Mouse (Mus musculus): ENCODE data around the gene Hoxd3. TPM values are rescaled to one million over a fixed set of nuclear protein-coding genes. Genes with fewer than 3 reads are reported as not detected.

The Hoxd3 gene
- total and polyA plus RNA-seq, 3 experiments, result not detected

- Histone ChIP-seq H3K9me3 (replicated peaks; ENCODE audit: insufficient read depth, low read length) (no peaks in the 10 kb centered on the region), H3K36me3 (ENCODE audit: control insufficient read depth in 1 of 2, insufficient read depth in 2 of 2, low read length in 2 of 2) (no peaks in the 10 kb centered on the region), H3K79me2 (ENCODE audit: control insufficient read depth, insufficient read depth, low read length, poor library complexity) (no peaks in the 10 kb centered on the region), H3K4me1 (ENCODE audit: control insufficient read depth in 1 of 2, insufficient read depth in 2 of 2, low read length in 2 of 2) (no peaks in the 10 kb centered on the region), H3K27me3 (ENCODE audit: control insufficient read depth in 1 of 2, insufficient read depth in 2 of 2, low read length in 2 of 2) (peaks cover 2 to 5% of the 10 kb centered on the region in 2 experiments), H3K27ac (ENCODE audit: control insufficient read depth, low read depth, low read length) (no peak overlapping the region), H3K9ac (ENCODE audit: control insufficient read depth, low read depth, low read length, poor library complexity, severe bottlenecking) (no peak overlapping the region), H3K4me3 (ENCODE audit: control insufficient read depth in 1 of 2, insufficient read depth in 1 of 2, low read depth in 2 of 2, low read length in 2 of 2) (no peak overlapping the region)
- no peak for DNase-seq (ENCODE audit: low read depth, low spot score)
- TF ChIP-seq ZMIZ1 (IDR thresholded peaks at IDR 0.05; ENCODE audit: low read depth, low read length) (no peak), ETS1 (IDR thresholded peaks at IDR 0.05; ENCODE audit: low read depth, low read length) (no peak), MAFK (IDR thresholded peaks at IDR 0.05; ENCODE audit: borderline replicate concordance, low read depth, low read length) (no peak), GATA1 (IDR thresholded peaks at IDR 0.05; ENCODE audit: low read depth, low read length) (no peak), ZKSCAN1 (IDR thresholded peaks at IDR 0.05; ENCODE audit: low read depth, low read length) (no peak), CHD2 (IDR thresholded peaks at IDR 0.05; ENCODE audit: low read length) (no peak), ELF1 (IDR thresholded peaks at IDR 0.05; ENCODE audit: low read depth, low read length) (no peak), TAL1 (IDR thresholded peaks at IDR 0.05; ENCODE audit: low read length) (no peak), BHLHE40 (IDR thresholded peaks at IDR 0.05; ENCODE audit: borderline replicate concordance, low read depth, low read length) (no peak), MYC (IDR thresholded peaks at IDR 0.05; ENCODE audit: low read depth, low read length) (no peak), MAZ (IDR thresholded peaks at IDR 0.05; ENCODE audit: low read depth, low read length) (no peak)
Measured at GRCm38 (mm10) chr2:74681594-74682531, 29.9 kb upstream of the Hoxd3 start.

- Histone ChIP-seq H3K9ac (ENCODE audit: control insufficient read depth, low read depth, low read length, poor library complexity, severe bottlenecking) (no peak overlapping the region), H3K27me3 (ENCODE audit: control insufficient read depth in 1 of 2, insufficient read depth in 2 of 2, low read length in 2 of 2) (peaks cover under 1 to 2% of the 10 kb centered on the region in 2 experiments), H3K27ac (ENCODE audit: control insufficient read depth, low read depth, low read length) (no peak overlapping the region), H3K79me2 (ENCODE audit: control insufficient read depth, insufficient read depth, low read length, poor library complexity) (no peaks in the 10 kb centered on the region), H3K4me1 (ENCODE audit: control insufficient read depth in 1 of 2, insufficient read depth in 2 of 2, low read length in 2 of 2) (no peaks in the 10 kb centered on the region), H3K36me3 (ENCODE audit: control insufficient read depth in 1 of 2, insufficient read depth in 2 of 2, low read length in 2 of 2) (no peaks in the 10 kb centered on the region), H3K9me3 (replicated peaks; ENCODE audit: insufficient read depth, low read length) (no peaks in the 10 kb centered on the region), H3K4me3 (ENCODE audit: control insufficient read depth in 1 of 2, insufficient read depth in 1 of 2, low read depth in 2 of 2, low read length in 2 of 2) (no peak overlapping the region)
- TF ChIP-seq SMC3 (IDR thresholded peaks at IDR 0.05; ENCODE audit: low read depth, low read length), result no peak
- TF ChIP-seq MYB (IDR thresholded peaks at IDR 0.05; ENCODE audit: low read depth, low read length), result no peak
- TF ChIP-seq RAD21 (IDR thresholded peaks at IDR 0.05; ENCODE audit: low read depth, low read length), result no peak
- TF ChIP-seq SIN3A (IDR thresholded peaks at IDR 0.05; ENCODE audit: low read length), result no peak
- TF ChIP-seq GATA1 (IDR thresholded peaks at IDR 0.05; ENCODE audit: low read depth, low read length), result no peak
- no peak for TF ChIP-seq RCOR1 (IDR thresholded peaks at IDR 0.05; ENCODE audit: low read depth, low read length)
- TF ChIP-seq TCF12 (IDR thresholded peaks at IDR 0.05; ENCODE audit: low read depth, low read length), result no peak
- TF ChIP-seq POLR2A (IDR thresholded peaks at IDR 0.05; ENCODE audit: control insufficient read depth in 1 of 2, insufficient read depth in 1 of 2, low read depth in 1 of 2, low read length in 2 of 2, poor library complexity in 1 of 2), result no peak
- TF ChIP-seq TBP (IDR thresholded peaks at IDR 0.05; ENCODE audit: low read depth, low read length), result no peak
- no peak for TF ChIP-seq KAT2A (conservative IDR thresholded peaks at IDR 0.05; ENCODE audit: low read depth, low read length)
- no peak for DNase-seq (ENCODE audit: low read depth, low spot score)
Measured at GRCm38 (mm10) chr2:74682796-74683195, 28.9 kb upstream of the Hoxd3 start.
